Mouse (Mus musculus) layer of hippocampus, adult 6 months (tissue): ENCODE results near the gene Olfr775. TPM values are rescaled to one million over a fixed set of nuclear protein-coding genes. Genes with fewer than 3 reads are reported as not detected.

Source experiments
- long read RNA-seq, 2 experiments: library from polyadenylated mRNA; unstranded; transcript quantifications; one replicate each; pipeline ENCODE4 v2.0.0; 2019 to 2020
- polyA plus RNA-seq: library from polyadenylated mRNA; unstranded; fragments of <200 nt; fragmentation: Nextera tagmentation; gene quantifications from 2 replicates; pipeline ENCODE4 v1.2.3, GENCODE M21; 2021

Olfr775 gene
- not detected in 2 replicates for polyA plus RNA-seq
- long read RNA-seq, experiment 1: 0 reads
- long read RNA-seq, experiment 2: 0 reads

GRCm38 (mm10) chr10:129248112-129248511 lies at the start of gene Olfr775:
TSS of gene Olfr775 (plus strand) at chr10:129248412.

GRCm38 (mm10) chr10:129235904-129236303 lies 12.3 kb upstream of the Olfr775 start, which contains the start of gene Olfr774:
TSS of gene Olfr774 (plus strand) at chr10:129236204.

GRCm38 (mm10) chr10:129258827-129259226 lies 10.6 kb downstream of the Olfr775 start, which contains the start of gene Olfr776:
TSS of gene Olfr776 (plus strand) at chr10:129259127.

GRCm38 (mm10) chr10:129271081-129271535 lies 22.9 kb downstream of the Olfr775 start, which contains the start of gene Olfr777:
TSS of gene Olfr777 (minus strand) at chr10:129271485.

Other genes starting within 250 kb of the Olfr775 start
- not detected in 2 replicates for gene Olfr763, start 237.6 kb upstream of the Olfr775 start, polyA plus RNA-seq
- gene Olfr764-ps1, start 208.5 kb upstream of the Olfr775 start, polyA plus RNA-seq: not detected in 2 replicates
- not detected in 2 replicates for gene Olfr765, start 198.4 kb upstream of the Olfr775 start, polyA plus RNA-seq
- gene Olfr766-ps1, start 179.4 kb upstream of the Olfr775 start, polyA plus RNA-seq: not detected in 2 replicates
- gene Olfr767, start 165.5 kb upstream of the Olfr775 start, polyA plus RNA-seq: not detected in 2 replicates
- not detected in 2 replicates for gene Olfr768, start 149.0 kb upstream of the Olfr775 start, polyA plus RNA-seq
- not detected in 2 replicates for gene Olfr769, start 130.6 kb upstream of the Olfr775 start, polyA plus RNA-seq
- gene Olfr770, start 109.4 kb upstream of the Olfr775 start, polyA plus RNA-seq: not detected in 2 replicates
- gene Olfr771, start 83.7 kb upstream of the Olfr775 start, polyA plus RNA-seq: not detected in 2 replicates
- gene Olfr772, start 70.5 kb upstream of the Olfr775 start, polyA plus RNA-seq: not detected in 2 replicates
- gene Olfr773, start 61.0 kb upstream of the Olfr775 start, polyA plus RNA-seq: not detected in 2 replicates
- gene Olfr774, start 12.2 kb upstream of the Olfr775 start, polyA plus RNA-seq: not detected in 2 replicates
- gene Olfr776, start 10.7 kb downstream of the Olfr775 start, polyA plus RNA-seq: not detected in 2 replicates
- gene Olfr777, start 23.1 kb downstream of the Olfr775 start, polyA plus RNA-seq: not detected in 2 replicates
- gene Olfr780, start 69.7 kb downstream of the Olfr775 start, polyA plus RNA-seq: not detected in 2 replicates
- not detected in 2 replicates for gene Olfr781, start 80.4 kb downstream of the Olfr775 start, polyA plus RNA-seq
- not detected in 2 replicates for gene Olfr782, start 100.4 kb downstream of the Olfr775 start, polyA plus RNA-seq
- not detected in 2 replicates for gene Olfr784, start 135.7 kb downstream of the Olfr775 start, polyA plus RNA-seq
- not detected in 2 replicates for gene Olfr785, start 157.0 kb downstream of the Olfr775 start, polyA plus RNA-seq
- not detected in 2 replicates for gene Olfr786, start 178.9 kb downstream of the Olfr775 start, polyA plus RNA-seq
- gene Olfr787, start 213.4 kb downstream of the Olfr775 start, polyA plus RNA-seq: not detected in 2 replicates
- gene Olfr788, start 222.6 kb downstream of the Olfr775 start, polyA plus RNA-seq: not detected in 2 replicates
- not detected in 2 replicates for gene Olfr789, start 236.3 kb downstream of the Olfr775 start, polyA plus RNA-seq